Mouse (Mus musculus): ENCODE results near the gene Maml2. TPM values are rescaled to one million over a fixed set of nuclear protein-coding genes. Genes with fewer than 3 reads are reported as not detected.

The Maml2 gene
- polyA plus RNA-seq, 1 experiment from 2014 or later: 10.0 TPM

GRCm38 (mm10) chr9:13544133-13544532, 246.4 kb downstream of the Maml2 start:
- Histone ChIP-seq H3K9ac (ENCODE audit: low read depth, low read length) (no peak overlapping the region), H3K4me3 (replicated peaks; ENCODE audit: low read depth, low read length) (no peak overlapping the region), H3K27me3 (ENCODE audit: insufficient read depth, low read length) (no peaks in the 10 kb centered on the region), H3K36me3 (ENCODE audit: insufficient read depth, low read length) (no peaks in the 10 kb centered on the region), H3K4me1 (replicated peaks; ENCODE audit: insufficient read depth, low read length) (no peaks in the 10 kb centered on the region; the same call in 1 of the 2 replicates), H3K27ac (no peak overlapping the region), H3K9me3 (replicated peaks; ENCODE audit: low read length) (no peaks in the 10 kb centered on the region), H3K4me2 (ENCODE audit: low read length) (no peak overlapping the region)
- no peak for TF ChIP-seq CTCF (IDR thresholded peaks at IDR 0.05; ENCODE audit: low read depth)
- DNase-seq (ENCODE audit: low spot score): no peak
- 31% methylated on average over 8 of the region's 8 CpGs for WGBS
- no peak for ATAC-seq (replicated peaks; ENCODE audit: low FRiP score, low read depth)

DNA sequence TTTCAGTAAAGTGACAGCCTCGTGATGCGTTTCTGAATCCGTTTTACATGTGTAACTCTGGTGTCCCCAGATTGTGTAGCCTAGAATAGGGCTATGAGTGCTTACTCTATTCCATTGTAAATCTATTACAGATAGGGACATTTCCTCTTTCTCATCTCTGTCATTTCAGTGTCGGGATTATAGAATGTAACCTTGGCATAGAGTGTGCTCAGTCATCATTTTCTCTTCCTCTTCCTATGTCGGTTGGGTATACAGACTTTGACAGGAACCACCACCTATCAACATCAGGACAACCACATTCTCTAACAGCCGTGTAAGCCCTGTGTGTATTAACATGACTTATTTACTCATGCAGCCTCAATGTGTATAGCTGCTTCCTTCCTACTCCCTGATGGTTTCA, 248.0 kb downstream of the Maml2 start:
- Histone ChIP-seq H3K9me3 (replicated peaks; ENCODE audit: low read length) (no peaks in the 10 kb centered on the region), H3K4me2 (ENCODE audit: low read length) (no peak overlapping the region), H3K36me3 (ENCODE audit: insufficient read depth, low read length) (no peaks in the 10 kb centered on the region), H3K4me3 (replicated peaks; ENCODE audit: low read depth, low read length) (no peak overlapping the region), H3K27me3 (ENCODE audit: insufficient read depth, low read length) (no peaks in the 10 kb centered on the region), H3K4me1 (replicated peaks; ENCODE audit: insufficient read depth, low read length) (no peaks in the 10 kb centered on the region; the same call in 1 of the 2 replicates), H3K27ac (no peak overlapping the region), H3K9ac (ENCODE audit: low read depth, low read length) (no peak overlapping the region)
- TF ChIP-seq CTCF (IDR thresholded peaks at IDR 0.05; ENCODE audit: low read depth): no peak
- 56% methylated on average over 6 of the region's 6 CpGs for WGBS
- DNase-seq (ENCODE audit: low spot score): no peak
- ATAC-seq (replicated peaks; ENCODE audit: low FRiP score, low read depth): no peak

GRCm38 (mm10) chr9:13549911-13550310, 252.2 kb downstream of the Maml2 start:
- H3K27me3 ChIP-seq (ENCODE audit: insufficient read depth, low read length): no peaks in the 10 kb centered on the region
- ATAC-seq (replicated peaks; ENCODE audit: low FRiP score, low read depth): no peak
- H3K9ac ChIP-seq (ENCODE audit: low read depth, low read length): no peak overlapping the region
- TF ChIP-seq CTCF (IDR thresholded peaks at IDR 0.05; ENCODE audit: low read depth): no peak
- WGBS: 73% methylated on average over 3 of the region's 3 CpGs
- H3K9me3 ChIP-seq (replicated peaks; ENCODE audit: low read length): no peaks in the 10 kb centered on the region
- DNase-seq (ENCODE audit: low spot score): no peak
- H3K27ac ChIP-seq: no peak overlapping the region
- H3K4me2 ChIP-seq (ENCODE audit: low read length): no peak overlapping the region
- H3K36me3 ChIP-seq (ENCODE audit: insufficient read depth, low read length): no peaks in the 10 kb centered on the region
- H3K4me3 ChIP-seq (replicated peaks; ENCODE audit: low read depth, low read length): no peak overlapping the region
- 0 out of 2 replicates have a peak, but pooled peaks cover 4% of the 10 kb centered on the region for H3K4me1 ChIP-seq (replicated peaks; ENCODE audit: insufficient read depth, low read length)

DNA sequence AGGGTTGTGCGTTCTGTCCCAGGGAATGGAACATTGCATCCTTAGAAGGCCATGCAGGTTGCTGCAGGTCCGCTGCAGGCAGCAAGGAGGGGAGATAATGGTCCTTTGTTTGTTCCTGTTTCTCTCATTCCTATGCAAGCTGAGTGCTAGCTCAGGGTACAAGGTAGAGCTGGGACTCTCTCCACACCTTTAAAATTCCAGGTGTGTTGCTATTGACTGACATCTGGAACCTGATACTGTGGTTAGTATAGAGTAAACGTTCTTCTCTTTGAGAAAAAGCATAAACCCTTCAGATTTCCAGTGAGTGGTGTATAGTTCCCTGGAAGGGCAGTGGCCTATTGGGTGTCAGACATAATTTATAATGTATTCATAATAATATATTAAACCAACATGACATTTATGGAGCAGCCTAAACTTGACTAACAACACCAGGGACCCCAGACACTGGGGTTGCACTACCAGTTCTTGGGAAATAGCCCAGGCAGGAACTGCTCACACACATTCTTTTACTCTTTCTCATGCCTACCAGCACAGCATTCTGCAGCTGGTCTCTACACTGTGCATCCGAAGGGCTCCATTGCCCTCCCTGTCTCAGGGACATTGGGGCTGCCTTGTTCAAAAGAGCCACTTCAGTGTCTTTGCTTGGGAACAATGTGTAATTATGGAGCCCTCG, 254.8 kb downstream of the Maml2 start:
- H3K4me2 ChIP-seq (ENCODE audit: low read length): no peak overlapping the region
- no peaks in the 10 kb centered on the region for H3K36me3 ChIP-seq (ENCODE audit: insufficient read depth, low read length)
- ATAC-seq (replicated peaks; ENCODE audit: low FRiP score, low read depth): no peak; the same call in 1 of the 2 replicates
- 51% methylated on average over 5 of the region's 5 CpGs for WGBS
- no peaks in the 10 kb centered on the region for H3K9me3 ChIP-seq (replicated peaks; ENCODE audit: low read length)
- TF ChIP-seq CTCF (IDR thresholded peaks at IDR 0.05; ENCODE audit: low read depth): no peak
- DNase-seq (ENCODE audit: low spot score): no peak
- H3K9ac ChIP-seq (ENCODE audit: low read depth, low read length): no peak overlapping the region
- H3K4me3 ChIP-seq (replicated peaks; ENCODE audit: low read depth, low read length): no peak overlapping the region
- 0 out of 2 replicates have a peak, but pooled peaks cover 4% of the 10 kb centered on the region for H3K4me1 ChIP-seq (replicated peaks; ENCODE audit: insufficient read depth, low read length)
- H3K27me3 ChIP-seq (ENCODE audit: insufficient read depth, low read length): no peaks in the 10 kb centered on the region
- H3K27ac ChIP-seq: no peak overlapping the region

GRCm38 (mm10) chr9:13554773-13555172, 257.0 kb downstream of the Maml2 start:
- no peak overlapping the region for H3K9ac ChIP-seq (ENCODE audit: low read depth, low read length)
- H3K4me2 ChIP-seq (ENCODE audit: low read length): no peak overlapping the region
- no peaks in the 10 kb centered on the region for H3K36me3 ChIP-seq (ENCODE audit: insufficient read depth, low read length)
- WGBS: 82% methylated on average over 5 of the region's 5 CpGs
- H3K9me3 ChIP-seq (replicated peaks; ENCODE audit: low read length): no peaks in the 10 kb centered on the region
- no peak overlapping the region for H3K4me3 ChIP-seq (replicated peaks; ENCODE audit: low read depth, low read length)
- H3K4me1 ChIP-seq (replicated peaks; ENCODE audit: insufficient read depth, low read length): peaks cover 13% of the 10 kb centered on the region; the same call in 1 of the 2 replicates
- ATAC-seq (replicated peaks; ENCODE audit: low FRiP score, low read depth) (no peak), DNase-seq (ENCODE audit: low spot score) (no peak)
- no peaks in the 10 kb centered on the region for H3K27me3 ChIP-seq (ENCODE audit: insufficient read depth, low read length)
- no peak for TF ChIP-seq CTCF (IDR thresholded peaks at IDR 0.05; ENCODE audit: low read depth)
- H3K27ac ChIP-seq: no peak overlapping the region

DNA sequence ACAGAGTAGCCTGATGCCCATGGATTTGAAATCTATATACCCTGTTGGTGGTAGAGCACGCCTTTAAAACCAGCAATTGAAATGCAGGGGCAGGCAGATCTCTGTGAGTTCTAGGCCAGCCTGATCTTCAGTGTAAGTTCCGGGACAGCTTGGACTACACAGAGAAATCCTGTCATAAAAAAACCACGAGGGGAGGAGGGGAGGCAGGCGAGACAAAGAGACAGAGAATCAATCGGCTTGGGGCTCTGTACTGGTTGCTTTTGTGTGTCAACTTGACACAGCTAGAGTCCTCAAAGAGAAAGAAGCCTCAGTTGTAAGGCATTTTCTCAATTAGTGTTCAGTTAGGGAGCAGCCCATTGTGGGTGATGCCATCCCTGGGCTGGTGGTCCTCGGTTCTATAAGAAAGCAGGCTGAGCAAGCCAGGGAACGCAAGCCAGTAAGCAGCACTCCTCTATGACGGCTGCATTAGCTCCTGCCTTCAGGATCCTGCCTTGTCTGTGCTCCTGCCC, 258.3 kb downstream of the Maml2 start:
- H3K9me3 ChIP-seq (replicated peaks; ENCODE audit: low read length): no peaks in the 10 kb centered on the region
- WGBS: 74% methylated on average over 8 of the region's 8 CpGs
- ATAC-seq (replicated peaks; ENCODE audit: low FRiP score, low read depth) (no peak), DNase-seq (ENCODE audit: low spot score) (no peak)
- no peak overlapping the region for H3K27ac ChIP-seq
- H3K27me3 ChIP-seq (ENCODE audit: insufficient read depth, low read length): no peaks in the 10 kb centered on the region
- no peak overlapping the region for H3K4me2 ChIP-seq (ENCODE audit: low read length)
- peaks cover 13% of the 10 kb centered on the region; the same call in 1 of the 2 replicates for H3K4me1 ChIP-seq (replicated peaks; ENCODE audit: insufficient read depth, low read length)
- no peaks in the 10 kb centered on the region for H3K36me3 ChIP-seq (ENCODE audit: insufficient read depth, low read length)
- no peak overlapping the region for H3K4me3 ChIP-seq (replicated peaks; ENCODE audit: low read depth, low read length)
- no peak for TF ChIP-seq CTCF (IDR thresholded peaks at IDR 0.05; ENCODE audit: low read depth)
- no peak overlapping the region for H3K9ac ChIP-seq (ENCODE audit: low read depth, low read length)
